Mouse (Mus musculus): ENCODE data around the gene Znrd1as.
A peak's percentile ranks its signal among the peaks of the same experiment; 100 is the strongest.
"Not testable (repeated sequence)": the region's sequence is repeated elsewhere in the genome, so short reads cannot be mapped to it uniquely, and the experiment has no call there.

The Znrd1as gene

GRCm38 (mm10) chr17:36950981-36951947 lies 7.1 kb upstream of the Znrd1as start, which contains the start of gene Ppp1r11:
Gene Ppp1r11, minus strand, starts transcription at chr17:36951741.
- DNase-seq (ENCODE audit: low spot score): peak; percentile 97

DNA sequence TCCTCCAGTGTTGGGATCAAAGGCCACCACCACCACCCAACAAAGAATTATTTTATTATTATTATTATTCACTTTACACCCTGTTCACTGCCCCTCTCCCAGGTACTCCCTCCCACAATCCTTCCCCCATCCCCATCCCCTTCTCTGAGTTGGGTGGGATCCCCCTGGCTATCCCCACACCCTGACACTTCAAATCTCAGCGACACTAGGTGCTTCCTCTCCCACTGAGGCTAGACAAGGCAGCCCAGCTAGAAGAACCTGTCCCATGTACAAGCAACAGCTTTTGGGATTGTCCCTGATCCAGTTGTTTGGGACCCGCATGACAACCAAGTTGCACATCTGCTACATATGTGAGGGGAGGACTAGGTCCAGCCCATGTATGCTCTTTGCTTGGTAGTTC lies 5.8 kb upstream of the Znrd1as start:
- DNase-seq (ENCODE audit: low spot score): no peak

GRCm38 (mm10) chr17:36953062-36953461 lies 5.3 kb upstream of the Znrd1as start:
- DNase-seq (ENCODE audit: low spot score): no peak

DNA sequence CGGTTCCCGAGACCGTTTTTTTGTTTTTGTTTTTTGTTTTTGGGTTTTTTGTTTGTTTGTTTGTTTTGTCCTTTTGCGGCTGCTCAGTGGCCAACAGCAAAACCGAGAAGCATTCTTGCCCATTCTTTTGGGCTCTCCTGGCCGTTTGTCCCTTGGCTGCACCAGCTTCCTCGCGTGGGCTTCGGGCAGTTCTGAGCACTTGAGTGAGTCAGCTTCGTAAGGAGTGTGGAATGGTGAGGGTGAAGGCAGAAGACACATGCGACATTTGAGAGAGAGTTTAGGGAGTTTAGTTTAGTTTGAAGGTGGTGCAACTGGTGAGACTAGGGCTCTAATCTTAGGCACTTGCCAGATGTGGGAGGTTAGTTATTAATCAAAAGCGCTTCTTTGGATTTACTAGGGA lies 492 bp downstream of the Znrd1as start:
- DNase-seq (ENCODE audit: low spot score): no peak

DNA sequence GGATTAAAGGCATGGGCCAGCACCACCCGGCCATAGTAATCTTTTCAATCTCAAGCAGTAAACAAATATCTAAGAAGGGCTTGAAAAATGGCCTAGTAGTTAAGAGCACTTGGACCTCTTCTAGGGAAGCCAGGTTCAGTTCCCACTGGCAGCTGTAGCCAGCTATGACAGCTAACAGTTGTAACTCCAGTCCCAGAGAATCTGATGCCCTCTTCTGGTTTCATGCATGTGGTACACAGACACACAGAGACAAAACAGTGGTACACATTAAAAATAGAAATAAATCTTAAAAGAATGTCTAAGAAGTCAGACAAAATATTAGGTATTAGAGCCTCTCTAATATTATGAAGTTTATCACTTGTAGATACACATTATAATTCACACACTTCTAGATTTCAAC lies 2.7 kb downstream of the Znrd1as start:
- DNase-seq (ENCODE audit: low spot score): no peak

DNA sequence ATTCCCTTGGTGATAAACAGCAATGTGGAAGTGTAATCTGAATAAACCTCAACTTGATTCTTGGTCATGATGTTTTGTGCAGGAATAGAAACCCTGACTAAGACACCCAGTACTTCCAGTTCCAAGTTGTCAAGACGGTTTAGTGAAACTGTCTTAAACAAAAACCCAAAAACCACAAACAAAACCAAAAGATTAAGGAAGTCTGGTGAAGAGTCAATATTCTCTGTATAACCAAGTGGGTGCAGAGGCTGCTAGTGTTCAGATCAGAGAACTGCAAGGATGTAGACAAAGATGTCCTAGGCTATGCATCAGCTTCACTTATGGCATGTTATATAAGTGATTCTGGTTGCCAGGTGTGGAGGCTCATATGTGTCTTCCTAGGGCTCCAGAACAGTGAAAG lies 8.5 kb downstream of the Znrd1as start:
- DNase-seq (ENCODE audit: low spot score): no peak

- no peak for DNase-seq (ENCODE audit: low spot score)
Measured at GRCm38 (mm10) chr17:36970316-36970890, 12.0 kb downstream of the Znrd1as start.

DNA sequence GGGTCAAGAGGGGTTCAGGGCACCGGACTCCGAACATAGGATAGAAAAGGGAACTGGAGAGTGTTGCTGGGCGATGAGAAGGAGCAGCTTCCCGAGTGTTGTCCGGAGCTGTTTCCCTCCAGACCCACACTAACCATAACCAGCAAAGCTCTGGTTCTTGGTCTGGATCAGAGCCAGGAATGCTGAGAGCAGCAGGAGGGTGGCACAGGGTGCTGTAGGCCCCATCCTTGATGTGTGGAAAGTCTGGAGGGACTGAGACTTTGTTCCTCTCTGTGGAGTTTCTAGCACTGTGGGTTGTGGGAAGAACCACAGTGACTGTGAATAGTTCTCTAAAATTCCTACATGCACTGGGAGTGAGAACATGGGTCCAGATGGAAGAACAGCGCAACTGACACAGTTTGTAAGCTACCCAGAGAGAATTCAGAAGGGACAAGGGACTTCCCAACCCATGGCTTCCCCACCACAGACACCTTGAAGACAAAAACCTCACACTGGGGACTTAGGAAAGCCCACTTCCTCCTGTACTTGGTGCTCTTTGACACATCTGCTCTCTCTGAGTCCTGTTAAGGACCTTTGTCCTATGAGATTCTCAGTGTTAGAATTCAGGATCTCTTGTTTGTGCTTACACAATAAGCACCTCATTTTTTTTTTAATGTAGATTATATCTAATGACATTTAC lies 12.9 kb downstream of the Znrd1as start:
- DNase-seq (ENCODE audit: low spot score): no peak

- DNase-seq (ENCODE audit: low spot score): no peak
Measured at GRCm38 (mm10) chr17:36972791-36973190, 14.4 kb downstream of the Znrd1as start.

DNA sequence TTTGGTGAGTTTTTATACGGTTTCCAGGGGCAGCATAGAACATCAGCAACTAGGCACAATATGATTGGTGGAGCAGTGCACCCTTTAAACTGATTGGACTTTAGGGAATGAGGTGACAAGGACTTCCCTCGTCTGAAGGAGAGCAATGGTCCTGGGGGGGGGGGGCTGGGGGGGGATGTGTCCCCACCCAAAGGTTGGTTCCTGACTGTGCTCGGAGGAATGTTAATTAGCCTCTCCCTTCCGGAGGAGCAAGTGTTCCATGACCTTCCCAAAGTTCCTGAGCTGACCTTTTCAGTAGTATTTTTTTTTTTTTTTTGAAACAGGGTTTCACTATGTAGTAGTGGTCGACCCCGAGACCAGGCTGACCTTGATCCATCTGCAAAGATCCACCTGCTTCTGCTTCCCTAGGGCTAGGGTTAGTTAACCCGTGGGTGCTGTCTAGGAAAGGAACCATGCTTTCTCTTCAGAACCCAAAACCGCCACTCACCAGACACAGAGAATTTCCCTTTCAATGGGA lies 14.9 kb downstream of the Znrd1as start:
- no peak for DNase-seq (ENCODE audit: low spot score)

- DNase-seq (ENCODE audit: low spot score): no peak
Measured at GRCm38 (mm10) chr17:36981221-36981813, 22.9 kb downstream of the Znrd1as start, which contains the start of gene 2410137M14Rik. Gene 2410137M14Rik, minus strand, starts transcription at chr17:36981237.

GRCm38 (mm10) chr17:36981845-36982244 lies 23.5 kb downstream of the Znrd1as start:
- no peak for DNase-seq (ENCODE audit: low spot score)

- no peak for DNase-seq (ENCODE audit: low spot score)
Measured at GRCm38 (mm10) chr17:36982253-36983155, 24.1 kb downstream of the Znrd1as start.

DNA sequence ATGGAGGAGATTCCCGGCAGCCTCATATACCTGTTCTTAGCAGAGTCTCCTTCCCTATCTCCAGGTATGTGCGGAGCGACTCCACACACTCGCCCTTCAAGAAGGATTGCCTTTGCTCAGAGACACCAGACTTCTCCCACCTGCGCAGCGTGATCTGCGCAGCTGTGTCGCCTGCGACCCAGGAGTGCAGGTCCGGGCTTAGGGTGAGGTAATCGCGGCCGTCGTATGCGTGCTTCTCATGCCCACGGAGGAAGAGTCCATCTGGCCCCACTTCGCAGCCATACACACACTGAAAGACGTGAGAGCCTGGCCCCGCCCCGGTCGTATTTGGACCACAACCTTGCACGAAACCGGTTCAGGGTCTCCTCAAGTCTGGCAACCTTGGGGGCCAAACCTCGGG lies 30.1 kb downstream of the Znrd1as start:
- DNase-seq (ENCODE audit: low spot score): no peak

- DNase-seq (ENCODE audit: low spot score): no peak
Measured at GRCm38 (mm10) chr17:36989437-36989836, 31.0 kb downstream of the Znrd1as start, which contains the start of gene H2-M5. Gene H2-M5, minus strand, starts transcription at chr17:36989537.

- not testable (repeated sequence) for DNase-seq (ENCODE audit: low spot score)
Measured at GRCm38 (mm10) chr17:36990630-36991029, 32.2 kb downstream of the Znrd1as start.

DNA sequence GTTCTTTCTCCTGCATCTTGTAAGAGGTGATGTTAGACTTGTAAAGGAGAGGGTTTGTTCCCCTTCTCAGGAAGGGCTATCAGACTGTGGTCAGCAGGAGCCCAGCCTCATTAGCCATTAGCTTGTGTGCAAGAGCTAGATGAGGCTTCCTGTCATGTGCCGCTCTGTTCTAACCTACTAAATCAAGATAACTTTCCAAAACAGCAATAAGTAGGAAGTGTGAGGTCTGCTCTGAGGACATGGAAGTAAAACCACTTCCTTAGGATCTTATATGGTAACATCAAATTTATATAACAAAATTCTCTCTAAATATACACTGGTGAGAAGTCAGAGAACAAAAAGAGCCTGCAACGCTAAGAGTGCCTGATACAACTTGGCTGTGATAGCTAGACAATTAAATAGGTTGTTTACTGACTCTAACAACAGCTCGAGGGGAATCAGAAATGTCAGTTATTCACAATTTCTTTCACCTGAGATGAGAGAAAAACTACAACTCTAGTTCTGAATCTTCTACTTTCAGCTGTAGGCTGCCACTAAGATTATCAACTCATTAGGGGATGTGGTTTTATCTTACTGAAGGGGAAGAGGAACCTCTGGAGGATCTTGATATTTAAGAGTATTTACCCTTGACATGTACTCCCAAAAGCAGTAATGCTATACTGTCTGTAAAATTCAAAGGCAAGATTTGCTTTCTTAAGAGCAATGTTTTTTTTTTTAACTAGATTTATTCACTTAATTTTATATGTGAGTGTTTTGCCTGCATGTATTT lies 34.1 kb downstream of the Znrd1as start:
- no peak for DNase-seq (ENCODE audit: low spot score)

DNA sequence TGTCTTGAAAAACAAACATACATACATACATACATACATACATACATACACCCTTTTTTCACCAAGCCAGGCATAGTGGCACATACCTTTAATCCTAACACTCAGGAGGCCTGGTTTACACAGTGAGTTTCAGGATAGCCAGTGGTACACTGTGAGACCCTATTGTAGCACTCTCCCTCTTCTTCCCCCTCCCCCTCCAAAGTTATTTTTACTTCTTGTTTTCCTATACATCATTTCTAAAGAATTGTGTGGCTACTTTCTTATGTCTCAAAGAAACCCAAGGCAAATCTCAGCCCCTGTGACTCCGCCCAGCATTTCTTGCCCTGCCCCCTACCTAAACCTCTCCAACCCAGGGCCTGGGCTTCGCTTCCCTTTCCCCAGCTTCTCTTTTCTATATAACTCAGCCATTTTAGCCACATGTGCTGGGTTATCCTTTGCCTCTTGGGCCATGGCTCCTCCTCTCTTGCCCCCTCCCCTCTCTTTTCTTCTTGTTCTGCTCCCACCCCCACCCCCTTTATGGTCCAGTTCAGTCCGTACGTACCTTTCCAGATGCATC lies 35.5 kb downstream of the Znrd1as start:
- DNase-seq (ENCODE audit: low spot score): no peak

GRCm38 (mm10) chr17:36994528-36994927 lies 36.1 kb downstream of the Znrd1as start:
- DNase-seq (ENCODE audit: low spot score): no peak

DNA sequence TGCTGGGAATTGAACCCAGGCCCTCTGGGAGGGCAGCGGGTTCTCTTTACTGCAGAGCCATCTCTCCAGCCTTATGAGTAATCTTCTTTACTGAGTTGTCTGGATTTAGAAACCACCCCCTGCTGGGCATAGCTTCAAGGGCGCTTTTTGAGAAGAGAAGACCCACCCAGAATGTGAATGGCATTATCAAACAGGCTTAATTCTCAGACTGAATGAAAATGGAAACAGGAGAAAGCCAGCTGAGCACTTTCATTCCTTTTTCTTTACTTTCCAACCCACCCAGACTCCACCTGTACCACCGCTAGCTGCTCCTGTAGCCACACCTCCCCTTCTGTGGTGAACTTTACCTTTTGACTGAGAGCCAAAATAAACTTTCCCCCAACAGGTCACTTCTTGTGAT lies 37.1 kb downstream of the Znrd1as start:
- no peak for DNase-seq (ENCODE audit: low spot score)
